Mouse (Mus musculus): ENCODE results near the gene Rtl10. TPM values are rescaled to one million over a fixed set of nuclear protein-coding genes. Genes with fewer than 3 reads are reported as not detected.

Gene Rtl10
- 1 to 10 TPM; 3.9 to 4.1 TPM for total RNA-seq (2021)
- long read RNA-seq, experiment 1 = 0 reads
- long read RNA-seq, experiment 2 = 0 reads

DNA sequence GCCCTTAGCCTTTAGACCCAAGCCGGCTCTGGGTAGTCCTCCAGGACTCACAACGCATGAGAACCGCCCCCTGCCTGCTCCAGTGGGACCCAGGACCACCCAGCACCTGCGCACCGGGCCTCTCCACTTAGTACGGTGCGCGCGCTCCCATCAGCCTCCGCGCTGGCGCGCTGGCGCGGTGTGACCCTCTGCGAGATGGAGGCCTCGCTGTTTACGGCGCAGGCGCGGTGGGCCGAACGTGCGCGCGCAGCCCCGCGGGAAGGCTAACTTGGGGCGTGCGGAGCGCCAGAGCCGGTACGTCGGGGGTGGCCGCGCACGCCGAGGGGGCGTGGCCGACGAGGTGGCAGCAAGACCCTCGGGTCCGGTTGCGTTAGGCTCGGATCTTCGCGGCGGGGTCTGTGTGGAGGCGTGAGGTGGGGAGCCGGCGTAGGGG is at the start of gene Rtl10, which contains the start of gene Gnb1l:
TSS of gene Rtl10 (plus strand) at position 344 of the 433 bp plus-strand sequence.
TSS of gene Gnb1l (plus strand) at position 156 of the 433 bp plus-strand sequence.
- peak; percentile 96 for DNase-seq

DNA sequence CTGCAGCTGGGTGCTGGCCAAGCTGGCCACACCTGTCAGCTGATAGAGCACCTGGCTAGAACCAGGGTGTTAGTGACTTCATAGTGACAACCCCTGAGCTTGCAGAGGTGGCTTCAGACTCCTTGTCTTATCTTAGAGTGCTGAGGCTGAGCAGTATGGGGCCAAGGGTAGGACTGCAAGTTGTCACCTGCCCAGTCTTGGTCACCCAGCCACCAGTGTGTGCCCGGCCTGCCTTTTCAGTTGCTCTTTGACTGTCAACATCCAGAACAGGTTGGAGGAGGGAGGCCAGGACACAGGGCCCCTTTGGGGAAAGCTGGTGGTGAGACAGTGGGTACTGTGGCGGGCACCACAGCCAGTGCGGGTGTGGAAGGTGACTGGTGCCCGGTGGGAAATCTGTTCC is 49.7 kb upstream of the Rtl10 start:
- no peak for DNase-seq

GRCm38 (mm10) chr16:18451486-18452181 is 47.1 kb upstream of the Rtl10 start:
- DNase-seq = no peak

GRCm38 (mm10) chr16:18452361-18452862 is 46.3 kb upstream of the Rtl10 start:
- no peak for DNase-seq

DNA sequence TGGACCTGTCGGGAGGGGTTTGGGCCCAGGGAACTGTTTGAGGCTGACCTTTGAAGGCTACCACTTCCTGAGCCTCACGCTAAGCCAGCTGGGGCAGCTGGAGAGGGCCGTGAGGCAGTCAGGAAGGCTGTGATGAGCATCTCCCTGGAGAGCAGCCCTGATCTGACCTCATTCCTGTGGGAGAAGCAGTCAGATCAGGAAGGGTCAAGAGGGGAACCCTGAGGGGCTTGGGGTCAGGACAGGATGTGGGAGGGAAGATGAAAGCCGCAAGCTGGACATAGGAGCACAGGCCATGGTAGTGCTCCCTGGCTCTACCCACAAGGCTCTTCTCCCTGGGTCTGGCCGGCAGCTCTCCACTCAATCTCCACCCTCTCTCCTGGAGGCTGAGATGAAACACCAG is 44.9 kb upstream of the Rtl10 start:
- peak; percentile 17 to 35 for DNase-seq

DNA sequence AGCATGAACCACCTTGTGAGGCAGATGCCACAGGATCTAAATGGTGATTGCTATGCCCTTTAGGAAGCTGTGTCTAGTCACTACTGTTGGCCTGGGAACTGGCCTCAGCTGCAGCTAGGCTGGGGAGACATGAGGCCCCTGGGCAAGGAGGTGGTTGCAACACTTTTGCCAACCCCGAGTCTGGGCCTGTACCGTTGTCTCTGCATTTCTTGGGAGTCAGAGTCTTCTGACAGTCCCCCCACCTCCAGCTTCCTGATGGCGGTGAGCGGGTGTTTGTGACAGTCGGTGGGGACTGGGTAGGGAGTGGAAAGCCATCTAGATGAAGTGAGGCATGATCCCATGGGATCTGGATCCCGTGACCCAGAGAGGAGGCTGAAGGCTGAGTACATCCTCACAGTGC is 43.3 kb upstream of the Rtl10 start:
- no peak for DNase-seq

GRCm38 (mm10) chr16:18458661-18459060 is 40.0 kb upstream of the Rtl10 start:
- DNase-seq = no peak

- DNase-seq = peak; percentile 12 to 24
Measured at GRCm38 (mm10) chr16:18459335-18459954, 39.3 kb upstream of the Rtl10 start.

GRCm38 (mm10) chr16:18459955-18460370 is 38.7 kb upstream of the Rtl10 start:
- DNase-seq = peak; percentile 45 to 74

- DNase-seq = no peak
Measured at GRCm38 (mm10) chr16:18460826-18461225, 37.9 kb upstream of the Rtl10 start.

DNA sequence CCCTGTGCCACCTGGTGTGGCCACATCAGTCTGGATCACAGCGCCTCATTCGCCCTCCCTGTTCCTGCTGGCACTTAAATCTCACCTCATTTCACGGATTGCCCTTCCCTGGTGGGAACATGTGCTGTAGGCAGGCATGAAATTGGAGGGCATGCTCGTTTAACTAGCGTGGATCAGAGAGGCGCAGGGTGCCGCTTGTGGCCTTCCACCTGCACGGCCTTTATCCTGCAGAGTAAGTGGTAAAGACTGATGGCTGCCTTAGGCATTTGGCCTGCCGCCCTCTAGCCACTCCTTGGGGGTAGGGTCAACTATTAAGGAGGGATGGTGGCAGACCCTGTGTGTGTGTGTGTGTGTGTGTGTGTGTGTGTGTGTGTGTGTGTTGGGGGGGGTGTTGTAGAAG is 36.7 kb upstream of the Rtl10 start:
- no peak for DNase-seq

- peak; percentile 47 to 61 for DNase-seq
Measured at GRCm38 (mm10) chr16:18462598-18462997, 36.1 kb upstream of the Rtl10 start.

DNA sequence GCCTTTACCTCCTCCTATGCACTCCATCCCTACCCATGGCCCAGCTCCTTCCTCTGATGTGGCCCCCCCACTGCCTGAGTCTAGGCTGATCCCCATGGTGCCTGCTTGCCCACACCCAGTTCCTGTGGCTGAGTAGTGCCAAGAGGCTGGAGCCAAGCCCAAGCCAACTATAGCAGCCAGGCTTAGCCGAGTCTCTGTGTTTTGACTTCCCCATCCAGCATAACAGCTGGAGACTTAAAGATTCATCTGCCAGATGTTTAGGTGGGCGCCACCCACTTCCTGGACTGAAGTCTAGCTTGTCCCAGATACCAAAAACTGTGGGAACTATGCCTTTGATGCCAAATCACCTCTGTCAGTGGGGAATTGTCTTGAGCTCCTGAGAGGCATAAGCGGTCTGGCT is 34.4 kb upstream of the Rtl10 start:
- DNase-seq = peak; percentile 47 to 82

- no peak for DNase-seq
Measured at GRCm38 (mm10) chr16:18470829-18471228, 27.9 kb upstream of the Rtl10 start.

DNA sequence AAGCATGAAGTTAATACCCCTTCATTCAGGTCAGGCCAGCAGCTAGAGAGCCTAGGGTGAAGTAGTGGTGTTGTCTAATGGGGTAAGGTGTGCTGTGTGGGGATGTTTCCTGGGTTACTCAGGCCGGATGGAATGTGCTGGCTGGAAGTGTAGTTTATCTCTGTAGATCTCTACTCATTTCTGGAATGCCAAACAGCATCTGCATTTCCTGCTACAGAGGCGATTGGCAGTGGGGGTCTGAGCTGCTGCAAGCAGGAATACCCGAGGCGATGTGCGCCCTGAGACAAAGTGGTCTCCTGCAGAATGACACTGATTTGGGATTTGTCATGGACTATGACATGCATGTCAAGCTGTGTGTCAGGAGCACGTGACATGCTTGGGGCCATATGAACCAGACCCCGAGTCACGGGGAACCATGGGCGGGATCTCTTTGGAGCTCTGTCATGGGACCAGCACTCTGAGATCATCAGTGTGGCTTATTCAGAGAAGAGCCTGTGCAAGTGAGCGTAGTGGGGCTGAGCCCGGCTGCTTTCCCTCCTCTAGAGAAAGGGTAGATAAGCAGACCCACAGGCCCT is 27.2 kb upstream of the Rtl10 start:
- no peak for DNase-seq

- DNase-seq = no peak
Measured at GRCm38 (mm10) chr16:18471976-18472375, 26.7 kb upstream of the Rtl10 start.

DNA sequence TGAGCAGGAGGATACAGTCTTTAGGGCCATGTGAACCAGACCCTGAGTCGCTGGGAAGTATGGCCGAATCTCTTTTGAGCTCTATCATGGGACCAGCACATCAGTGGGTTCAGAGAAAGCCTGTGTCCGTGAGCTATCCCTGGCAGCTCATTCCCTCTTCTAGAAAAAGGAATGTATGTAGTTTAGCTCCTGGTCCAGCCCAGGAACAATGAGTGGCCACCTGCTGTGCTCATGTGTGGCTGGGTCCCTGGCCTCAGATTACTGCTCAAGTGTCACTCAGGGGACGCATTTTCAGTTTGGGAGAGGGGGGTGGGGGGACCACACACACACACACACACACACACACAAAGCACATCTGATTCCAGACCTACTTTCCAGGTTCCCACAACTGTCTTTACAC is 26.3 kb upstream of the Rtl10 start:
- no peak for DNase-seq

GRCm38 (mm10) chr16:18472976-18473375 is 25.7 kb upstream of the Rtl10 start:
- DNase-seq = no peak

DNA sequence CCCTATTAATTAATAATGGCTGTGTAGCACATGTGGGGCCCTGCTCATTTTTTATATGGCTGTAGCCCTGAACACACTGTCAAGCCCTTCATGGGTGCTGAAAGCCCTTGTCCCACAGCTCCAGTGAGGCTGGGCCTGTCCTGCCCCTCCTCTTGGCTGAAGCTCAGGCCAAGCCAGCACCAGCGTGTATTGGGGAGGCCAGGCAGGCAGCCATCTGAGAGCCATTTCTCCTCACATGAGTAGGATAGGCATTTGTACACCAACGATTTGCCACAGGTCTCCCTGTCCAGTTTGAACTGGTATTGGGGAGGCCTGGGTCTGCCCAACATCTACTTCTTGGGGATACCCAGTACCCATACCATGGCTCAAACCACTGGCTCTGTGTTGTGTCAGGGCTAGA is 24.7 kb upstream of the Rtl10 start:
- no peak for DNase-seq

- DNase-seq = no peak
Measured at GRCm38 (mm10) chr16:18477996-18478395, 20.7 kb upstream of the Rtl10 start.

- no peak for DNase-seq
Measured at GRCm38 (mm10) chr16:18479667-18480066, 19.0 kb upstream of the Rtl10 start.

- no peak for DNase-seq
Measured at GRCm38 (mm10) chr16:18480933-18481485, 17.7 kb upstream of the Rtl10 start.

DNA sequence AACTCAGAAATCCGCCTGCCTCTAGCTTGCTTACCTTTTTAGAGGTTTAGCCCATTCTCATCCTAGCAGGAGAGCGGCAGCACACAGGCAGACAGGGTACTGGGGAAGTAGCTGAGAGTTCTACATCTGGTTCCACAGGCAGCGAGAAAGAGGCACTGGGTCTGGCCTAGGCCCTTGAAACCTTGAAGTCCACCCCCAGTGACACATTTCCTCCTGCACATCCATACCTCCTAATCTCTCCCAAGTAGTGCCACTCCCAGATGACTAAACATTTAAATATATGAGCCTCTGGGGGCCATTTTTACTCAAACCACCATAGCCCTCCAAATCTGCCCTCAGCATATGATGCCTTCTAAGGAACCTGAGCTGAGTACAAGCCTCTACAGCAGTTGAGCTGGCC is 16.3 kb upstream of the Rtl10 start:
- DNase-seq = no peak
